Mouse (Mus musculus) ES-E14 (cell line): Measurements from ENCODE around the gene Slc16a2.

Experiments used
- CHD2 ChIP-seq: IDR thresholded peaks from 2 replicates; pipeline ENCODE4 v1.6.1; 2014; ENCODE audit warnings: mild to moderate bottlenecking, low read depth, low read length, inconsistent platforms
- HCFC1 ChIP-seq: IDR thresholded peaks from 2 replicates; pipeline ENCODE4 v1.6.1; 2012; ENCODE audit warnings: low read length, inconsistent platforms, borderline replicate concordance; ENCODE audit not compliant: insufficient read depth
- MAFK ChIP-seq: IDR thresholded peaks from 2 replicates; pipeline ENCODE4 v1.6.1; 2014; ENCODE audit warnings: mild to moderate bottlenecking, low read depth, low read length, inconsistent platforms; ENCODE audit not compliant: insufficient read depth
- ZC3H11A ChIP-seq: IDR thresholded peaks from 2 replicates; pipeline ENCODE4 v1.6.1; 2012; ENCODE audit warnings: low read depth, mild to moderate bottlenecking, inconsistent platforms, low read length, borderline replicate concordance
- ZNF384 ChIP-seq: IDR thresholded peaks from 2 replicates; pipeline ENCODE4 v1.6.1; 2012; ENCODE audit warnings: low read depth, low read length, inconsistent platforms

GRCm38 (mm10) chrX:103845266-103845665 lies 23.5 kb upstream of the Slc16a2 start:
- no peak for TF ChIP-seq ZNF384
- no peak for TF ChIP-seq ZC3H11A
- TF ChIP-seq MAFK: no peak
- TF ChIP-seq CHD2: no peak
- TF ChIP-seq HCFC1: no peak
